Mouse (Mus musculus): ENCODE measurements around the gene Gm3642. TPM values are rescaled to one million over a fixed set of nuclear protein-coding genes. Genes with fewer than 3 reads are reported as not detected.
"Not testable (repeated sequence)": the region's sequence is repeated elsewhere in the genome, so short reads cannot be mapped to it uniquely, and the experiment has no call there.

The Gm3642 gene
- polyA plus RNA-seq (2016; fragmentation: Nextera tagmentation; extraction: Ambion mirVana) = not detected in 2 replicates

DNA sequence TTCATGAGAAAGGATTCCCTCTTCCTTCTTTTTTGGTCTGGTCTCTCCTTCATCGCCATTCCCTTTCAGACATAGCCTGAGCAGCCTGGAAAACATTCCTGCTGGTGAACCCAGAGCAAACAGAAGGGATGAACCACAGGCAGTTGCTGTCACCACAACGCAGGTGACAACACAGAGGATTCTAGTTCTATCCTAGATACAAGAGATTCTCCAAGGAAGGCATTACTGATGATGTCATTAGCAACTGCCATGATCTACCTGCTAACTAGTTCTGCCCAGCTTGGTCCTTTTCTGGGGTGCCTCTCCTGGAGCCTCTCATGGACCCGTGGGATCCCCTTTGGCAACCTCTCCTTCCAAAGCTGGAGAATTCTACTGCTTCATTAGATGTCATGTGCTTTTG, at the start of gene Gm3642:
TSS of gene Gm3642 (minus strand) at position 101 of the 400 bp plus-strand sequence.
- not testable (repeated sequence) for H3K4me1 ChIP-seq; H3K4me3 ChIP-seq; DNase-seq (ENCODE audit: extremely low spot score, low spot score); H3K9me3 ChIP-seq; H3K27ac ChIP-seq; H3K27me3 ChIP-seq (ENCODE audit: poor library complexity, severe bottlenecking); H3K36me3 ChIP-seq (replicated peaks)
- WGBS = no CpG with 5 or more reads among the region's 3 CpGs

DNA sequence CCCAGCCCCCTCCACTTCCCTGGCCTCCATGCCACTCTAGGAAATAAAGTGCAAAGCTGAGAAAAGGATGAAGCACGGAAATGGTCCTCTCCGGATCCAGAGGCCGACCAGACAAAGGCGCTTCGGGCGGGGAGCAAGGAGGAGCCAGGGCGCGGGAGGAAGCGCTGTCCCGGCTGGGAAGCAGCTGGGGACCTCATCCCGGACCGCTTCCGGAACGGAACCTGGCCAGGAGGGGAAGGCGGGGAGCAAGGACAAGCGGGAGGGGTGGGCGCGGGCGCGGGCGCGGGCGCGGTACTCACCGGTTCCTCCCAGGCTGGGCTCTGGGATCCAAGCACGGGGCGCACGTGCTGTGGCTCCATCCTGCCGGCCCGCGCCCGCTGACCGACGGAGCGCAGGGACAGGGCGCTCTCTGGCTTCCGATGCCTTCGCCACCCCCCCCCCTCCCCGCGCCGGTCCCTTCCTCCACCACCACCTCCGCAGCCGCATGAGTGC, 49.5 kb upstream of the Gm3642 start, which contains the start of gene Gm3667:
TSS of gene Gm3667 (minus strand) at position 442 of the 492 bp plus-strand sequence.
- peak within 1 kb of the TSS; percentile 54 for H3K4me3 ChIP-seq
- H3K27ac ChIP-seq = peak within 1 kb of the TSS; percentile 84
- not testable (repeated sequence) for H3K9me3 ChIP-seq; H3K27me3 ChIP-seq (ENCODE audit: poor library complexity, severe bottlenecking); H3K36me3 ChIP-seq (replicated peaks); H3K4me1 ChIP-seq
- peak; percentile 14 for DNase-seq (ENCODE audit: extremely low spot score, low spot score)
- WGBS = 0% methylated on average over 26 of the region's 43 CpGs

DNA sequence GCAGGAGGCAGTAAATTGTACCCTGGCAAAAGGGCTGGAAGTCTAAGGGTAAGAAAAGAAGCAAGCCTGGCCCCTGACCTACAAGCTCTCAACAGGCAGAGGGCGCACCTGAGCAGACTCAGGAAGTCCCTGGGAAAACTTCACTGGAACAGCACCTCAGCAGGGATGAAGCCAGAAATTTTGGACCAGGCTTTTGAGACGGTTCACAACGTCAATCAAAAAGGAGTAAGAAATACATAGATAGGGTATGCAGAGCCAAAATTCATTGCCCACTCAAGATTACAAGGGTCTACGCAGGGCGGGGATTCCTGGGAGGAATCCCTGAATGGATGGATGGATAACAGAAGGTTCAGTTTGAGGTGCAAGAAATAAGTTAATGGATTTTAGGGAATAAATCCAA, 48.7 kb upstream of the Gm3642 start:
- DNase-seq (ENCODE audit: extremely low spot score, low spot score); H3K27me3 ChIP-seq (ENCODE audit: poor library complexity, severe bottlenecking); H3K9me3 ChIP-seq; H3K36me3 ChIP-seq (replicated peaks); H3K27ac ChIP-seq; H3K4me1 ChIP-seq: not testable (repeated sequence)
- WGBS = 12% methylated on average over 5 of the region's 5 CpGs
- H3K4me3 ChIP-seq = peak overlapping the region; percentile 54

DNA sequence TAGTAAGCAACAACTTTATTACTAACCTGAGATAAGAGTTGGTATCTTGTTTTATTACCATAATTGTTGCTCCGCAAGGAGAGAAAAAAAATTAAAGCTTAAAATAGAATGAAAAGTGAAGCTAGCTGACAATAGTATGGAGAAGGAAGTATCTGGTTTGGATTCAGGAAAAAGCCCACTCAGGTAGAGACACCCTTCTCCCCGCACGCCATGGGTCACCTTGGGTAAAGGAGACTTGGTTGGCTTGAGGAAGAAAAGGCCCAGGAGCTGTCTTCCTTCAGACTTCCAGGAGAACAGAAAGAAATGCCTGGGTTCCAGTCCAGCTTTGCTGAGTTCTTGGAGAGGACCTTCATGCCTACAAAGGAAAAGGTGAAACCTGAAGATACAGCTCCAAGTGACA, 16.8 kb downstream of the Gm3642 start:
- not testable (repeated sequence) for H3K4me3 ChIP-seq; H3K27me3 ChIP-seq (ENCODE audit: poor library complexity, severe bottlenecking); H3K27ac ChIP-seq; H3K9me3 ChIP-seq; H3K4me1 ChIP-seq; DNase-seq (ENCODE audit: extremely low spot score, low spot score); H3K36me3 ChIP-seq (replicated peaks)
- WGBS = 96% methylated on average over 3 of the region's 3 CpGs

Other genes starting within 250 kb of the Gm3642 start
- gene Gm3629, start 249.7 kb downstream of the Gm3642 start, polyA plus RNA-seq (2016; fragmentation: Nextera tagmentation; extraction: Ambion mirVana) = 0.20 and 0.50 TPM in 2 replicates
- gene Gm3460, start 217.9 kb downstream of the Gm3642 start, polyA plus RNA-seq (2016; fragmentation: Nextera tagmentation; extraction: Ambion mirVana) = not detected in 2 replicates
- gene Gm10251, start 156.1 kb downstream of the Gm3642 start, polyA plus RNA-seq (2016; fragmentation: Nextera tagmentation; extraction: Ambion mirVana) = not detected in 2 replicates
- gene Gm8050, start 120.1 kb downstream of the Gm3642 start, polyA plus RNA-seq (2016; fragmentation: Nextera tagmentation; extraction: Ambion mirVana) = not detected in 2 replicates
- 4.7 and 5.1 TPM in 2 replicates for gene Gm3636, start 98.0 kb downstream of the Gm3642 start, polyA plus RNA-seq (2016; fragmentation: Nextera tagmentation; extraction: Ambion mirVana)
- not detected in 2 replicates for gene Gm8362, start 65.9 kb downstream of the Gm3642 start, polyA plus RNA-seq (2016; fragmentation: Nextera tagmentation; extraction: Ambion mirVana)
- gene Gm3667, start 49.7 kb upstream of the Gm3642 start, polyA plus RNA-seq (2016; fragmentation: Nextera tagmentation; extraction: Ambion mirVana) = 1.6 TPM in 2 replicates
- not detected in 2 replicates for gene Gm6356, start 133.5 kb upstream of the Gm3642 start, polyA plus RNA-seq (2016; fragmentation: Nextera tagmentation; extraction: Ambion mirVana)
- gene Gm10406, start 187.1 kb upstream of the Gm3642 start, polyA plus RNA-seq (2016; fragmentation: Nextera tagmentation; extraction: Ambion mirVana) = 0.85 and 1.3 TPM in 2 replicates
- not detected in 2 replicates for gene Gm3685, start 204.7 kb upstream of the Gm3642 start, polyA plus RNA-seq (2016; fragmentation: Nextera tagmentation; extraction: Ambion mirVana)

All from forebrain, embryonic 10.5 days (tissue).